Mouse (Mus musculus) heart, postnatal 0 days (tissue): Measurements from ENCODE around the gene Cep164. TPM values are rescaled to one million over a fixed set of nuclear protein-coding genes. Genes with fewer than 3 reads are reported as not detected.

Source experiments
- ATAC-seq: fragments of 200-750 bp; cut with Nextera tagmentation; 2 replicates; pipeline ENCODE4 v1.8.0; 2017; ENCODE audit warnings: low read depth, moderate number of reproducible peaks, moderate library complexity; ENCODE audit not compliant: insufficient read depth
- DNase-seq: peaks from one replicate; pipeline ENCODE4 v3.0.0-alpha.2; 2016; ENCODE audit warnings: low spot score
- H3K27ac ChIP-seq: fragments of 300-500 bp; sonication (generic); 2 replicates; pipeline ENCODE4 v1.5.1; 2014; ENCODE audit warnings: low read depth, mild to moderate bottlenecking
- H3K27me3 ChIP-seq: fragments of 300-500 bp; sonication (generic); 2 replicates; pipeline ENCODE4 v1.6.1; 2014; ENCODE audit warnings: low read length, mixed read lengths; ENCODE audit not compliant: control insufficient read depth, insufficient read depth
- H3K36me3 ChIP-seq: fragments of 300-500 bp; sonication (generic); replicated peaks from 2 replicates; pipeline ENCODE4 v1.6.1; 2014; ENCODE audit warnings: low read length, mixed read lengths; ENCODE audit not compliant: control insufficient read depth, insufficient read depth
- H3K4me1 ChIP-seq: fragments of 300-500 bp; sonication (generic); 2 replicates; pipeline ENCODE4 v1.6.1; 2014; ENCODE audit warnings: antibody characterized with exemption; ENCODE audit not compliant: control insufficient read depth, insufficient read depth
- H3K4me2 ChIP-seq: fragments of 300-500 bp; sonication (generic); 2 replicates; pipeline ENCODE4 v1.6.1; 2014; ENCODE audit warnings: low read depth, mild to moderate bottlenecking, low read length, moderate library complexity
- H3K4me3 ChIP-seq: fragments of 300-500 bp; sonication (generic); 2 replicates; pipeline ENCODE4 v1.5.1; 2014; ENCODE audit warnings: low read depth, low read length
- H3K9ac ChIP-seq: fragments of 300-500 bp; sonication (generic); replicated peaks from 2 replicates; pipeline ENCODE4 v1.6.1; 2014; ENCODE audit warnings: low read depth, low read length, mixed read lengths
- H3K9me3 ChIP-seq: fragments of 300-500 bp; sonication (generic); replicated peaks from 2 replicates; pipeline ENCODE4 v1.6.1; 2016; ENCODE audit warnings: low read length; ENCODE audit not compliant: control insufficient read depth
- CTCF ChIP-seq: IDR thresholded peaks from 2 replicates; pipeline ENCODE4 v1.5.1; 2016; ENCODE audit warnings: antibody characterized with exemption, control low read depth, low read depth
- EP300 ChIP-seq: IDR thresholded peaks from 2 replicates; pipeline ENCODE4 v1.6.1; 2016; ENCODE audit warnings: antibody characterized with exemption, low read depth
- WGBS: fragments of 180-500 bp; shearing (Covaris S2); extraction: QIAGEN DNeasy Blood & Tissue Kit; methylation state at CpG from one replicate; pipeline ENCODE4 v1.1.7; 2014; 5-methylcytosine and 5-hydroxymethylcytosine counted together
- polyA plus RNA-seq: library from polyadenylated mRNA; unstranded; fragments of >200 nt; fragmentation: Nextera tagmentation; extraction: Ambion mirVana; gene quantifications from 2 replicates; pipeline ENCODE4 v1.2.1, GENCODE M21; 2015
- total RNA-seq: library from RNA; depleted of rRNA; stranded (reverse); fragments of >200 nt; gene quantifications from 2 replicates; pipeline ENCODE4 v1.2.3, GENCODE M21; 2014; ENCODE audit warnings: low replicate concordance

The Cep164 gene
- total and polyA plus RNA-seq, 2 experiments from 2014 or later: 7.0 to 29.8 TPM

DNA sequence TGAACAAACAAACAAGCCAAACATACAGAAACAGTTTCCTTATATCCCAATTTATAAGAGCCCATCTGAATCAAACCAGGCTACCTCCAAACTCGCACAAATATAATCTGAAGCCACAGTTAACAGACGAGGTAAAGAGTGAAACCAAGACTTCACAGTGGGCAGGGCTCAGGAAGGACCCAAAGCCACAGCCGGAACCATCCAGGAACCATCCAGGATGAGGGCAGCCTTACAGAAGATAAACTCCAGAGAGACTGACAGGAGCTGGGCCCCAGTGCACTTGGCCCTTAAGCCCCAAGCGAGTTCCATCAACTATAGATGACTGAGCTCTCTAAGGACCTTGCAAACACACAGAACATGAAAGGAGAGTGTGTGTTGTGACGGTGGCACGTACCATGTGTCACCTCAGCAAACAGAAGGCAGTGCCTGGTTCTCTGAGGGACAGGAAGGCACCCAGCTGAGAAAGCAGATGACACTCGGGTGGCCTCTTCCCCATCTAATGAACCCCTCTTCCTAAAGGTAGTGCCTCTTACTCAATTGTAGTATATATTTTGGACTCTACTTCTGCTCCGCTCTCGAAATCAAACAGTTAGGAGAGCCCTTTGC, 10.0 kb downstream of the Cep164 start:
- Histone ChIP-seq H3K27ac (no peak overlapping the region), H3K4me1 (peaks cover 11% of the 10 kb centered on the region), H3K4me3 (no peak overlapping the region), H3K4me2 (no peak overlapping the region), H3K36me3 (no peaks in the 10 kb centered on the region), H3K9ac (no peak overlapping the region), H3K27me3 (no peaks in the 10 kb centered on the region), H3K9me3 (no peaks in the 10 kb centered on the region)
- DNase-seq (no peak), ATAC-seq (no peak)
- 75% methylated on average over 9 of the region's 9 CpGs for WGBS
- no peak for TF ChIP-seq EP300
- TF ChIP-seq CTCF: no peak

DNA sequence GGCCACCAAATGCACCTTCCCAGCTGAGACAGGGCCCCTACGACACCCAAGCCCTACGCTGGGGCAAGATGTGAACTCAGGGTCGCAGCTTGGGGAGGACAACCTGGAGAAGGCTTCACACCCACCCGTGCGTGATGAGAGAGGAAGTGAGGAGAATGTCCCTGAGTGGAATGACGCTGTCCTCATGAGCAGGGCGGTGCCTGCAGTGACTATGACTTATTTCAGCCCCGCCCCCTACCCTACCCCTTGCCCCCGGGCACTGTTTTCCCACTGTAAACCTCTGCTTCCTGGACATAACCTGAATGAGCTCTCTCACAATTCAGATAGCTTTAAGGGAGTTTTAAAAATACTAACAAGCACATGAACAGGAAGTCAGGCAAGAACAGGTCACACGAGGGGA, 13.0 kb downstream of the Cep164 start:
- 0 out of 2 replicates have a peak overlapping the region, but pooled peaks have one; percentile 19 for H3K9ac ChIP-seq
- no peaks in the 10 kb centered on the region for H3K36me3 ChIP-seq
- 74% methylated on average over 10 of the region's 10 CpGs for WGBS
- TF ChIP-seq EP300 (no peak), CTCF (no peak)
- H3K4me1 ChIP-seq: peaks cover 11% of the 10 kb centered on the region
- DNase-seq: no peak
- ATAC-seq: peak; percentile 42
- no peaks in the 10 kb centered on the region for H3K27me3 ChIP-seq
- H3K4me3 ChIP-seq: no peak overlapping the region
- H3K27ac ChIP-seq: peak overlapping the region; percentile 72
- H3K4me2 ChIP-seq: no peak overlapping the region
- no peaks in the 10 kb centered on the region for H3K9me3 ChIP-seq

DNA sequence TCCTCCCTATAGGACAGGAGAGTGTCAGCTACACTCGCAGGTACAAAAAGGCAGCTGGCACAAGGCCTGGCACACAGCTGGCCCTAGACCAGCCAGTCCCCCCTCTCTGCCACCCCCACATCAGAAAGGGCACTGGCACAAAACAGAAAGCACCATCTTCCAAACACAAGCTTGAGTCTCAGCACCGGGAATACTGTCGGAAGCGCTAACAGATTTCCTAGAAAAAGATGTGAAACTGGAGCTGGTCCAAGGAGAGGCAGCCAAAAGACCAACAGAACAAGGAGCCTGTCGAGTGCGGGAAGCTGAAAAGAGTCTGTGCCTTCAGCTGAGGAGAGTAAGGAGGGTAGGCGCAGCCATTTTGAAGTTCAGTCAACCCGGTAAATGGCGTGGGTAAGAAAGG, 13.4 kb downstream of the Cep164 start:
- WGBS: 50% methylated on average over 9 of the region's 9 CpGs
- H3K27ac ChIP-seq: peak overlapping the region; percentile 72
- no peaks in the 10 kb centered on the region for H3K36me3 ChIP-seq

DNA sequence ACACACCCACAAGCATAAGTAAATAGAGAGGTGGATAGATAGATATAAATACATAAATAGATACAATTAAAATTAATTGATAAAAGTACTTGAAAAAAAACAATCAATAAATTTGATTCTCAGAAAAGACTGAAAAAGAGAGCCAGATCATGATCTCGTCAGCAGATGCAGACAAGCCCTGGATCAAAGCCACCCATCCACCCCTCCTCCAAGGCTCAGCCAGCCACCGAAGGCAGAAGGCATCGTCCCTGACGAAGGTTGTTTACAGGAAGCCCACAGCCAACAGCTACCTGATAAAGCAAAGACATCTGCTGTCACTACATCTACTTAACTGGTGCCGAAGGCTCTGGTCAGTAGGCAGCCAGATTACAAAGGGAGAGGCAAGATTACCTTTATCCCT, 16.5 kb downstream of the Cep164 start:
- DNase-seq (no peak), ATAC-seq (no peak)
- Histone ChIP-seq H3K9me3 (no peaks in the 10 kb centered on the region), H3K4me1 (peaks cover 5% of the 10 kb centered on the region; the same call in 1 of the 2 replicates), H3K9ac (no peak overlapping the region), H3K4me3 (no peak overlapping the region), H3K4me2 (no peak overlapping the region), H3K27ac (no peak overlapping the region), H3K27me3 (no peaks in the 10 kb centered on the region), H3K36me3 (no peaks in the 10 kb centered on the region)
- WGBS: 60% methylated on average over 5 of the region's 5 CpGs
- TF ChIP-seq CTCF (no peak), EP300 (no peak)

More for the DNA sequence above, 13.4 kb downstream of the Cep164 start:
- TF ChIP-seq CTCF (no peak), EP300 (no peak)
- no peaks in the 10 kb centered on the region for H3K9me3 ChIP-seq
- H3K27me3 ChIP-seq: no peaks in the 10 kb centered on the region
- DNase-seq: peak; percentile 37
- peak; percentile 63 for ATAC-seq
- no peak overlapping the region for H3K4me3 ChIP-seq
- no peak overlapping the region for H3K4me2 ChIP-seq
- H3K9ac ChIP-seq: 0 out of 2 replicates have a peak overlapping the region, but pooled peaks have one; percentile 19
- peaks cover 8% of the 10 kb centered on the region for H3K4me1 ChIP-seq

DNA sequence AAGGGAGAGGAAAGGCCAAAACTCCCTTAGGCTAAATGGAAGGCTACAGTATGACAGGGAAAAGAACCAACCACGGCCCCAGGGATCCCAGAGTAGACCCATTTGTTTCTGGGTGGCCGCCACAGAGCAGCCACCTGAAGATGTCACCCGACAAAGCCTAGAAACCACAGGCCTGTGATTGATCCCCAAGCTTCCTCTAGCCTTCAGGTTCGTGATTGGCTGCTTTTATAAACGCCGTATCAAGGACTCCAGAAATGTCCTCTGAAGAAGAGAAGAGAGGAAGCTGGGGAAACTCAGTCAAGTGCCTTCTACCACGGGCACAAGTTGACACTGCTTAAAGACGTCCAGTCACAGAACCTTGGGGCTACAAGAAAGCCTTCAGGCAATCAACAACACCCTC, 20.7 kb downstream of the Cep164 start:
- TF ChIP-seq EP300 (no peak), CTCF (no peak)
- Histone ChIP-seq H3K4me3 (no peak overlapping the region), H3K36me3 (peaks cover 14% of the 10 kb centered on the region), H3K9ac (no peak overlapping the region), H3K27ac (no peak overlapping the region), H3K4me2 (no peak overlapping the region), H3K9me3 (no peaks in the 10 kb centered on the region), H3K27me3 (no peaks in the 10 kb centered on the region), H3K4me1 (no peaks in the 10 kb centered on the region)
- ATAC-seq: no peak
- WGBS: 82% methylated on average over 8 of the region's 8 CpGs
- DNase-seq: no peak

DNA sequence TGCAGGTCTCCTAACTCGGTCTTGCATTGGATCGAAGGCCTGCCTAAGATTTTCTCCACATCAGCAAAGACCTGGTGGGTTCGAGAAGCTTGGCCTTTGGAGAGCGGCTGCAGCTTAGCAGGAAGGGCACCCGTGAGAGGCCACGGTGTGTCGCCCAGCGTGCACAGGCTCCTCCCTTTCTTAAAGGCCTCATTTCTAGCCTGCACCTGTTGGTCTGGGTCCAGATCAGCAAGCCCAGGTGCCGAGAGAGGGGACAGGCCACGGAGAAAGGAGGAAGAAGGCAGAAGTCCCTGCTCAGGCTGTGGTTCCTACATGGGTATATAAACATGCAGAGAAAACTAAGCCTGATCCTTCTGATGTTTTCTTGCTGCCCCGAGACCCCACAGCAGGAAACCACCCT, 21.2 kb downstream of the Cep164 start:
- no peaks in the 10 kb centered on the region for H3K4me1 ChIP-seq
- ATAC-seq: no peak
- no peak overlapping the region for H3K9ac ChIP-seq
- H3K4me3 ChIP-seq: no peak overlapping the region
- 84% methylated on average over 11 of the region's 11 CpGs for WGBS
- H3K4me2 ChIP-seq: no peak overlapping the region
- no peaks in the 10 kb centered on the region for H3K27me3 ChIP-seq
- H3K27ac ChIP-seq: no peak overlapping the region
- H3K36me3 ChIP-seq: peaks cover 14% of the 10 kb centered on the region
- TF ChIP-seq EP300 (no peak), CTCF (no peak)
- DNase-seq: no peak
- H3K9me3 ChIP-seq: no peaks in the 10 kb centered on the region
